Mouse (Mus musculus): ENCODE data around the gene Cbln3.

Cbln3 gene

DNA sequence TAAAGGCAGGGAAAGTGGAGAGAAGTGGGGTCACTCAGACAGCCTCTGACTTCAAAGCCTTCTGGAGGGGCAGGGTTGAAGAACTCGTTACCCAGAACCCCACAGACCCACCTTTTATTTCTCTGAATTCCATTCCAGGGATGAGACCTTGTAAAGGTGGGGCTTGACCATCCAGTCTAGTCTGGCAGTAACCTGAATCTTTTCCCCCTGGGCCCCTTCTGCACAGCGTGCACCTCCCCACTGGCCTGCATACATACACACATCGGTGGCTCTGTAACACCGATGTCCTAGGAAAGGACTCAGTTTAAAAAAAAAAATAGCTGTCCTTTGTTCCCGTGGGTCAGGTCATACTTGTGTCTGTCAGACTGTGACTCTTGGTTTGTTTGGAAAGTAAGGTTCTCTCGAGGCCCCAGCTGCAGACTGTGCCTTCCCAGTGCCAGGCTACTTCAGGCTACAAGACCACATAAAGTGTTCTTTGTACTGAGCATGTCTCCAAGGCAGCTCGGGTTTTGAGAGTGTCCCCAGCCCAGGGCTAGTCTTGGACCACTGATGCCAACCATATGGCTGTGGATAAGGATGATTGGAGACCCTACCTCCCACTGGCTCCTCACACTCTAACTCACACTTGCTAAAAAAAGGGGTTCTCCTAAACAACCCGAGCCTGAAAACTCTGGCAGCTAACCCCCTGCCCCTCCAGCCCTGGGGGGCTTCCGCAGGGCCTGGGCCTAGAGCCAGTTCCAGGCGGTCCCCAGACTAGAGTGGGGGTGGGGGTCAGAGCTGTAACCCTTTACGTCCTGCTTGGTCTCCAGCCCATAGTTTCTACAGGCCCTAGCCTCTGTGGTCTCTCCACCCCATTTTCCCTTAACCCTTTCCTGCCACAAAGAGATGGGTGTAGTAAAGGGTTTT, 31.3 kb downstream of the Cbln3 start:
- 35% methylated on average over 11 of the region's 11 CpGs for WGBS

DNA sequence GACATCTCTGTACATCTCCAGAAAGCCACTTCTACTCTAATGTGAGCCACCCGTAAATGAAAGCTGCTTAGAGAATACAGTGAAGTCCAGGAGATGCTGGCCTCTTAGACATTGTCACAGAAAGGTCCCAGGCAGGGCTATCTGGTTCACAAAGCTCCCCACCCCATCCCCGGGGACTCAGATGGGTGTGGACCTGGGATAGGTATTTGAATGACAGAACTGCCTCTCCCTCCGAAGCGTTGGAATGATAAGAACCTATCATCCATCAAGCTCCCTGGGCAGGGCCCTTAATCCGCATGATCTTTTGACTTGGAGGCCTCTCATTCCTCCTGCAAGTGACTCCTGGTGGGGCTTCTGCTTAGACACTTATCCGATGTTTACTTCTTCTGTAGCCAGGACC, 33.3 kb downstream of the Cbln3 start:
- WGBS = 86% methylated on average over 6 of the region's 6 CpGs

DNA sequence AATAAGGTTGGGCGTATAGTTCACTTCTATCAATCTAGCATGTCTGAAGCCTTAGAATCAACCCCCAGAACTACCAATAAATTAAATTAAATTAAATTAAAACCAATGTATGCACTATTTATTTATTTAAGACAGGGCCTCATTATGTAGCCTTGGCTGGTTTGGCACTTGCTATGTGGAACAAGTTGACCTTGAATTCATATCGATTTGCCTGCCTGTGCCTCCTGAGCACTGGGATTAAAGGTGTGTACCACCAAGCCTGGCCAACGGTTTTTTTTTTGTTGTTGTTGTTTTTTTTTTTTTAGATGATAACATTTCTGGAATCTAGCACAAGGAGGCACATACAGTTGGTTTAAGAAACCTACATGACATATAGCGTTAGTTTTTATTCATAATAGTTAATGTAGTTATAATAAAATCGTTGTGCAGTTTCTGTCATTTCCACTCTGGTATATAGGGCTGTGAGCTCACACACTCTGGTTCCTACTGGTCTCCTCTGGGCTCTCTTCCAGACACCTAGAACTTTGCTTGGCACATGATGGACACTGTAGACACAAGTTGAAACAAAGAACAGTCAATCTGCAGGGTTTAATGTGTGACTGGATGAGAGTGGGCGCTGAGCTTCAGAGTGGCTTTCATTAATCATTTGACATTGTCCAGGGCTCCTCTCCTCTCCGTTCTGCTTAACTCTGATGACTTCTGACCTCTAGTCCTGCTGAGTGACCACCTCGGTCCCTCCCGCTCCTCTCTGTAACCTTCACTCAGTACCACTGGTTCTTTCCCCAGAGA, 38.5 kb downstream of the Cbln3 start:
- 86% methylated on average over 9 of the region's 9 CpGs for WGBS

DNA sequence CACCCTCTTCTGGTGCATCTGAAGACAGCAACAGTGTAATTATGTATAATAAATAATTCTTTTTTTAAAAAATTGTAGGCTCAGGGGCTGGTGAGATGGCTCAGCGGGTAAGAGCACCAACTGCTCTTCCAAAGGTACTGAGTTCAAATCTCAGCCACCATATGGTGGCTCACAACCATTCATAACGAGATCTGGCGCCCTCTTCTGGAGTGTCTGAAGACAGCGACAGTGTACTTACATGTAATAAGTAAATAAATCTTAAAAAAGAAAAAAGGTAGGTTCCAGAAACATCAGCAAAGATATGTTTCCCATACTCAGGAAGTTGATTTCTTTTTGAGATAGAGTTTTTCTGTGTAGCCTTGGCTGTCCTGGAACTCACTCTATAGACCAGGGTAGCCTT, 41.4 kb downstream of the Cbln3 start:
- WGBS = 82% methylated on average over 4 of the region's 4 CpGs

DNA sequence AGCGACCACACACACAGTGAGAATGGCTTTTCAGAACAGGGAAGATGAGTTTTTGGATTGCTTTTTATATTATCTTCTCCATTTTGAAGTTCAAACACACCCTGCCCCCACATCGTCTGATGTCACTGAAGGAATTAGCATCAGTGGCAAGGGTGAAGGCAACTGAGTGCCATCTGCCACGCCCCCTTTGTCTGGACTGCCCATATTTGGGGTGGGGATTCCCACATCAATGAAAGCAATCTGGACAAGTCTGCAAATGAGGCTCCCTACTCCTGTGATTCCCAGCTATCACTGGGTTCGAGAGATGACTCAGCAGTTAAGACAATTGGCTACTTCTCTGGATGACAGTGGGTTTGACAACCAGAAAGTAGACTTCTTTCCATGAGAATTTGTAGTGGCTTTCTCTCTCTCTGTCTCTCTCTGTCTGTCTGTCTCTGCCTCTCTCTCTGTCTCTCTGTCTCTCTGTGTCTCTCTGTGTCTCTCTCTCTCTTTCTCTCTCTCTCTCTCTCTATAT, 43.3 kb downstream of the Cbln3 start:
- WGBS = 75% methylated on average over 4 of the region's 4 CpGs

DNA sequence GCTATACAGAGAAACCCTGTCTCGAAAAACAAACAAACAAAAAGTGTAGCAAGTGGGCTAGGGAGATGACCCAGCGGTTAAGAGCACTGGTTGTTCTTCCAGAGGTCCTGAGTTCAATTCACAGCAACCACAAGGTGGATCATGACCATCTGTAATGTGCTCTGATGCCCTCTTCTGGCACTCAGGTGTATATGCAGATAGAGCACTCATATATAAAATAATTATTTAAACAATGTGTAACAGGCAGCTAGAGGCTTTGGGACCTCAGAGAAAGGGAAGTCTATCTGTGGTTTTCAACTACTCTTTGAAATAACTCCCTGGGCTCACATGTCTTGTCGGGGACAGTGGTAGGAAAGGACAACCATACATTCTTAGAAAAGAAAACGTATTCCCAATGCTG, 45.5 kb downstream of the Cbln3 start:
- WGBS = 92% methylated on average over 4 of the region's 4 CpGs

DNA sequence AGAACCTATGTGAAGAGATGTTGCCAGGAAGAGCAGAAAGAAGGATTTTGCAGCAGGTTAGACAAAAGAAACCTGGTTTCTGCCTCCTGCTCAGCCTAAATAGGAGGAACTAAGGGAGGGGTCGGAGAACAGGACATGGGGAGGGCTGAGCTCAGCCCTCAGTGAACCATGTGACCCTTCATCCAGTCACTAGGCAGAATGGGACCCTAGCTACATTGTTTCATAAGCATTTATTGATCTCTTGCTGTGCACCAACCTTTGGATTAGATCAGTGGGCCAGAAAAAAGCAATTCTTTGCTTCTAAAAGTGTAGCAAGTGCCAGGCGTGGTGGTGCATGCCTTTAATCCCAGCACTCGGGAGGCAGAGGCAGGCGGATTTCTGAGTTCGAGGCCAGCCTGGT, 45.9 kb downstream of the Cbln3 start:
- WGBS = 94% methylated on average over 5 of the region's 5 CpGs

DNA sequence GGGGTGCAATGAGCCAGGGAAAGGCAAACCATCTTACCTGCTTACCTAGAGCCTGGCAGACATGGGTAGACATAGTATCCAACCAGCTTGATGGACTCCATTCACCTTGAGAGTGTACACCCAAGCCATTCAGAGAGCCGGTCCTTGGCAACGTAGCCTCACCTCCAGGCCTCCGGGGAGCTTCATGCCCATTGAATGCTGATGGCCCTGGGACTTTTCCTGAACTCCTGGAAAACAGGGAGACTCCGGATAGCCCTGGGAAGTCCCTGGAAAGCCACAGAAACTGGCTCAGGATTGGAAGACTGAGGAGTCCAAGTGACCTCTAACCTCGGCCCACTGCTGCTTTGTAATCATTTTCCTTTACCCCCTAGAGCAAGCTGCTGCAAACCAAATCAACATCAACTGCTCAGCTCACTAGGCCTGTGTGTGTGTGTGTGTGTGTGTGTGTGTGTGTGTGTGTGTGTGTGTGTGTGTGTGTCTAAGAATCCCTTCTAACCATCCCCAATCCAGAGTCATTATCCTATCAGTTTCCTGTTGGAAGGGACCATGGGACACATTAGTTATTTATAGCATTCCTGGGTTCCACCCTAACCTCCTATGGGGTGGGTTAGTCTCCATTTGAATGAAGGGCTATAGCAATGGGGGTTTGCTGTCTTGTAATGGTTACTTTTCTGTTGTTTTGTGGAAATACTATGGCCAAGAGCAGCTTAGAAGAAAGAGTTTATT, 49.2 kb downstream of the Cbln3 start:
- WGBS = 78% methylated on average over 5 of the region's 5 CpGs

DNA sequence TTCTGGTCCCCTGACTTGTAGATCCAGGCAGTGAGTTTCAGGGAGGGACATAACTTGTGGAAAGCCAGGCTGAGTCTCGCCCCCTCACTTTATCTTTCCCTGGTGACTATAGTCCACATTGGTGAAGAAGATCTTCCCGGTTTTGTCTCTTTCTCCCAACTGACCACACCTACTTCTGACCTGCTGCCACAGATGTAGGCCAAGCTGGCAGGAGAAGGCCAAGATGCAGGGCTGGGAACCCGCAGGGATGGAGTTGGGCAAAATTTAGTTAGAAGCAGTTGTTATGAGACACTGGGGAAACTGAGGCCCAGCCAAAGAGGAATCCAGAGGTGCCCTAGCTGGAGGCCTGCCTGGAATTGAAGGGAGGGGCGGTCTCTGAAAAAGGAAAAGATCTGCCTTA, 51.1 kb downstream of the Cbln3 start:
- 95% methylated on average over 4 of the region's 4 CpGs for WGBS

DNA sequence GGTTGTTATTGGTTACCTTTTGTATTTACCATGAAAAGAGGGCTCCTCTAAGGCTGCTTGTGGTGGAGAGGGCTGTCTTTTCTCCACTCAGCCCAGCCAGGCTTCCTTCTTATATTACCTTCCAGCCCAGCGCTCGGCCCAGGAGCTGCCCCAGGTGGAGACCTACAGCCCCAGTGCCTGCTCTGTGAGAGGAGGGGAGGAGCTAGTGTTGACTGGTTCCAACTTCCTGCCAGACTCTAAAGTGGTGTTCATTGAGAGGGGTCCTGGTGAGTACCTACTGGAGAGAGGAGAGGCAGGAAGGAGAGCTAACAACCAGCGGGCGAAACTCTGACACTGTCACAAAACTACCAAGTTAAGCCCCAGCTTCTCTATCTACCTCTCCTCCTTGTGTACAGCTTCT, 53.9 kb downstream of the Cbln3 start:
- WGBS = 94% methylated on average over 4 of the region's 4 CpGs

DNA sequence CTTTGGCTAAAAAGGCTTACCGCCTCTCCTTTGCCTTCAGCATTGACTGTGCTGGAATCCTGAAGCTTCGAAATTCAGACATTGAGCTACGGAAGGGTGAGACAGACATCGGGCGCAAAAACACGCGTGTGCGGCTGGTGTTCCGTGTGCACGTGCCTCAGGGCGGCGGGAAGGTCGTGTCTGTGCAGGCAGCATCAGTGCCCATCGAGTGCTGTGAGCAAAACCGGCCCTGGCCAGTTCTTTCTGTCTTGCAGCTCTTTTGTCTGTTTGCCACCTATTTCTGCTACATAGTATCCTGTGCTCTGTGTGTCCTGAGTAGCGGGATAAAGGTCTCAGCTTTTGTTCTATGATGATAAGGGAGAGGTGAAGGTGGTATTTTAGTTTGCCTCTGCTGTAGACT, 54.3 kb downstream of the Cbln3 start:
- WGBS = 96% methylated on average over 16 of the region's 16 CpGs

Data from cerebral cortex, adult 2 months (tissue).